Mouse (Mus musculus) CD4-positive, CD25-positive, alpha-beta regulatory T cell, adult 9 weeks (primary cell): ENCODE data around the gene Gm4792. TPM values are rescaled to one million over a fixed set of nuclear protein-coding genes. Genes with fewer than 3 reads are reported as not detected.

Source experiments
- polyA plus RNA-seq: library from polyadenylated mRNA; unstranded; fragments of 100-300 nt; shearing (Covaris generic); gene quantifications from one replicate; pipeline ENCODE4 v1.2.1, GENCODE M21; 2017

The Gm4792 gene
- polyA plus RNA-seq, result not detected

DNA sequence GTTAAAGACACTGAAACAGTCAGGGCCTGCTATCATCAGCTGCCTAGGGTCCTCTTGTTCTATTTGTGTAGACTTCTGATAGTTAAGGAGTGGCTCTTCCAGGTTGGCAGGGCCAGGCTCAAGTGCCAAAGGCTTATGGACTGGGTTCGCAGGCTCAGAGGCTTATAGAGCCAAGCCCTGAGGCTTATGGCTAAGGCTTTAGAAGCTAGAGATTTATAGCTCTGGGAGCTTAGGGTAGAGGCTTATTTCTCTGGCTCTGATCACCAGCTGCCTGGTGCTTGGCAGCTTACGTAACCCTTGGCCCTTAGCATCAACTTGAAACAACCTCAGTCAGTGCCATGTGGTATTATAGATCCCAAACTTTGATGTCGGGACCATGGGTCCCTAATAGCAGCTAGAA lies at the start of gene Gm4792:
Gene Gm4792, minus strand, starts transcription at position 233 of the 400 bp plus-strand sequence.

DNA sequence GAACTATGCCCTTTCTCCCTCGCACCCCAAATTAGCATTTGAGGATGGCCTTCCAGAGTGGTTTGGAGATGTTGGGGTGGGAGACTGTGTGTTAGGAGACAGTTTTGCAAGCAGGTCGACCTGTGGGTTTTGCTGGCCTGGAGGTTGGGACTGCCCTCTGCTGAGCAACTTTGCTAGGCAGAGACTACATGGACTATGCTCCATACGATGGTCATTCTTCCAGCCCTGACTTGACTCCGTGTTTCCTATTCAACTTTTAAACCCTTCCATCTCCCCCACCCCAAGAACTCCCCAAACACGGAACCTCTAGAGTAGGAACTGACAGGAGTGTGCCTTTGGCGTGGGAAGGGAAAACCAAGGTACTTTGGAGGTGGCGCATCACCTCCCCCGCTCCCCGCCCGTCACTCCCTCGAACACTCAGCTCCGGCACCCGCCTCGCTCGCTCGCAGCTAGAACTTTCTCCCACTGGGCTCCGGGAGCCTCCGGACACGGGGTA lies 13.1 kb upstream of the Gm4792 start, which contains the start of gene Tmcc3:
Gene Tmcc3, plus strand, starts transcription at position 439 of the 496 bp plus-strand sequence.

Other genes with a start within 250 kb of the Gm4792 start
- gene Nr2c1, start 150.7 kb downstream of the Gm4792 start, polyA plus RNA-seq, result 10.6 TPM
- gene Ndufa12, start 100.0 kb downstream of the Gm4792 start, polyA plus RNA-seq, result 134 TPM
- 1.8 TPM for gene Tmcc3, start 13.2 kb upstream of the Gm4792 start, polyA plus RNA-seq